Mouse (Mus musculus): ENCODE results near the gene Dnajc13.

- TF ChIP-seq CTCF (IDR thresholded peaks at IDR 0.05) (no peak), EP300 (IDR thresholded peaks at IDR 0.05) (no peak)
Measured at GRCm38 (mm10) chr9:104260306-104260705, 2.4 kb downstream of the Dnajc13 start.

Data from lung, postnatal 0 days (tissue).